In genomic region chr10:9754893-9755541, GRCm38 (mm10) we compare ENCODE assay signal across 8 mouse cellular contexts.
DNase-seq lines count a peak whose midpoint lies in the region; ATAC-seq and TF ChIP-seq lines count a peak whose summit lies in the region.

No protein-coding gene starts in this region.

- H3K36me3 ChIP-seq in intestine, postnatal 0 days (ENCODE audit: control insufficient read depth, insufficient read depth), result no peaks in the 10 kb centered on the region
- no peaks in the 10 kb centered on the region for H3K36me3 ChIP-seq in intestine, embryonic 16.5 days (ENCODE audit: control insufficient read depth, insufficient read depth, low read length)
- H3K36me3 ChIP-seq in midbrain, embryonic 10.5 days, result 0 out of 2 replicates have a peak, but pooled peaks cover under 1% of the 10 kb centered on the region
- H3K36me3 ChIP-seq in stomach, postnatal 0 days (ENCODE audit: control insufficient read depth, insufficient read depth, low read length), result no peaks in the 10 kb centered on the region; the same call in 1 of the 2 replicates

- no peak overlapping the region for H3K4me3 ChIP-seq in intestine, postnatal 0 days (ENCODE audit: low read depth, low read length)
- H3K4me3 ChIP-seq in intestine, embryonic 16.5 days (ENCODE audit: low read length), result no peak overlapping the region
- H3K4me3 ChIP-seq in midbrain, embryonic 10.5 days, result no peak overlapping the region
- no peak overlapping the region for H3K4me3 ChIP-seq in stomach, postnatal 0 days (ENCODE audit: low read depth, low read length)

- intact Hi-C loops in heart, postnatal 14 days (cut with DNase I), result loop anchor here (5.0 kb wide), 2 partner anchors 703 to 963 kb away; no protein-coding TSS in a partner anchor

- no peaks in the 10 kb centered on the region for H3K4me1 ChIP-seq in intestine, postnatal 0 days (replicated peaks; ENCODE audit: control insufficient read depth, insufficient read depth, low read length)
- H3K4me1 ChIP-seq in intestine, embryonic 16.5 days (ENCODE audit: control insufficient read depth, insufficient read depth, low read length), result 0 out of 2 replicates have a peak, but pooled peaks cover 4% of the 10 kb centered on the region
- H3K4me1 ChIP-seq in midbrain, embryonic 10.5 days, result peaks cover 5% of the 10 kb centered on the region; the same call in 1 of the 2 replicates
- no peaks in the 10 kb centered on the region for H3K4me1 ChIP-seq in stomach, postnatal 0 days (replicated peaks; ENCODE audit: control insufficient read depth, insufficient read depth)

- DNase-seq in adrenal gland, adult (ENCODE audit: inconsistent age in 2 of 2, low spot score in 1 of 2), result peak; percentile 36 to 85
- DNase-seq in embryo, embryonic 11 days, result peak; percentile 74
- DNase-seq in heart, postnatal 14 days, result peak; percentile 68 to 85
- DNase-seq in layer of hippocampus, postnatal 25 days (ENCODE audit: extremely low spot score in 1 of 2, low spot score in 1 of 2), result peak; percentile 43 to 89
- DNase-seq in midbrain, embryonic 10.5 days (ENCODE audit: low spot score), result peak; percentile 57
- peak; percentile 80 for DNase-seq in stomach, postnatal 0 days (ENCODE audit: low spot score)

- TF ChIP-seq EP300 in stomach, postnatal 0 days (optimal IDR thresholded peaks at IDR 0.05), result no peak

- H3K27ac ChIP-seq in intestine, postnatal 0 days (ENCODE audit: low read depth, low read length), result no peak overlapping the region
- no peak overlapping the region for H3K27ac ChIP-seq in intestine, embryonic 16.5 days (ENCODE audit: low read length)
- H3K27ac ChIP-seq in midbrain, embryonic 10.5 days (replicated peaks), result no peak overlapping the region
- H3K27ac ChIP-seq in stomach, postnatal 0 days (replicated peaks), result no peak overlapping the region

- WGBS in intestine, postnatal 0 days, result 51% methylated on average over 3 of the region's 3 CpGs
- 54% methylated on average over 3 of the region's 3 CpGs for WGBS in intestine, embryonic 16.5 days
- WGBS in midbrain, embryonic 10.5 days, result 59% methylated on average over 3 of the region's 3 CpGs
- WGBS in stomach, postnatal 0 days, result 45% methylated on average over 3 of the region's 3 CpGs

- H3K9ac ChIP-seq in intestine, postnatal 0 days (ENCODE audit: low read depth, low read length), result no peak overlapping the region
- H3K9ac ChIP-seq in intestine, embryonic 16.5 days (ENCODE audit: low read depth, low read length), result no peak overlapping the region
- no peak overlapping the region for H3K9ac ChIP-seq in stomach, postnatal 0 days (ENCODE audit: low read length)

- H3K4me2 ChIP-seq in intestine, postnatal 0 days (replicated peaks; ENCODE audit: low read depth), result no peak overlapping the region
- no peak overlapping the region for H3K4me2 ChIP-seq in intestine, embryonic 16.5 days (ENCODE audit: low read depth, low read length)
- H3K4me2 ChIP-seq in stomach, postnatal 0 days (replicated peaks; ENCODE audit: low read depth), result no peak overlapping the region

- TF ChIP-seq CTCF in intestine, postnatal 0 days (IDR thresholded peaks at IDR 0.05; ENCODE audit: low read depth), result peak; percentile 79
- TF ChIP-seq CTCF in stomach, postnatal 0 days (IDR thresholded peaks at IDR 0.05; ENCODE audit: low read depth), result peak; percentile 86

- ATAC-seq in intestine, postnatal 0 days, result no peak
- no peak for ATAC-seq in intestine, embryonic 16.5 days
- no peak for ATAC-seq in stomach, postnatal 0 days (ENCODE audit: low FRiP score, low TSS enrichment)

- H3K27me3 ChIP-seq in intestine, postnatal 0 days (replicated peaks; ENCODE audit: control insufficient read depth, insufficient read depth, low read length), result no peaks in the 10 kb centered on the region
- H3K27me3 ChIP-seq in intestine, embryonic 16.5 days (replicated peaks; ENCODE audit: control insufficient read depth, insufficient read depth, low read length), result no peaks in the 10 kb centered on the region
- no peaks in the 10 kb centered on the region for H3K27me3 ChIP-seq in midbrain, embryonic 10.5 days (ENCODE audit: low read depth, poor library complexity, severe bottlenecking)
- no peaks in the 10 kb centered on the region for H3K27me3 ChIP-seq in stomach, postnatal 0 days (ENCODE audit: control insufficient read depth, insufficient read depth, low read length)

- H3K9me3 ChIP-seq in intestine, postnatal 0 days (ENCODE audit: control insufficient read depth), result no peaks in the 10 kb centered on the region
- H3K9me3 ChIP-seq in intestine, embryonic 16.5 days (ENCODE audit: control insufficient read depth, low read length), result no peaks in the 10 kb centered on the region
- H3K9me3 ChIP-seq in midbrain, embryonic 10.5 days (replicated peaks), result no peaks in the 10 kb centered on the region
- no peaks in the 10 kb centered on the region for H3K9me3 ChIP-seq in stomach, postnatal 0 days (ENCODE audit: control insufficient read depth, low read length)
